In the genomic region with DNA sequence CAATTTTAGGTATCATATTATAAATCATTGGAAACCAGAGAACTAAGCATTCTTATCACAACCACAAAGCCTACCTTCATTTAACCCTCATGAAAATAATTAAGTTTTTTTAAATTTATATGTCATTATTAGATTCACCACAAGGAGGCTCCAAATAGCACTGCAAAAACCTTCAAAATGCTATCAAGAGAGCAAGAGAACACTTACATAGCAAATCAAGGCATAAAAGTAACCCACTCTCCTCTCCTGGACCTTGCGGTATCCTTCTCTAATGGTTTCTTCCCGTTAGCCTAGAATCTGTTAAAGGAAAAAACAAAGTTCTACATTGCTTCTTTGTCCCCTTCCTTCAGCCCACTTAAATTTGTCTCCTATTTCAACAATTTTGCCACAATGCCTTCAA, we compare ENCODE assay signal across 9 mouse cellular contexts. TPM values are rescaled to one million over a fixed set of nuclear protein-coding genes. Genes with fewer than 3 reads are reported as not detected.
DNase-seq lines count a peak whose midpoint lies in the region.
"Had no signal": no experiment of that assay in that cellular context is flagged by ENCODE, and none has a peak within 500 bp of the region (broad histone marks: within the 10 kb centered on the region; RNA-seq: fewer than 3 reads in every experiment).

No protein-coding gene starts in this region.

- DNase-seq in heart, adult 8-10 months (ENCODE audit: low spot score): peak; percentile 44
- no peak for DNase-seq in heart, postnatal 25 days (ENCODE audit: low spot score)
- peak; percentile 20 for DNase-seq in thymus, postnatal 0 days (ENCODE audit: low spot score)
- DNase-seq in thymus, postnatal 36 days: no peak
- peak; percentile 31 for DNase-seq in forelimb bud, embryonic 11.5 days (ENCODE audit: low read depth, low spot score)
- DNase-seq in urinary bladder, postnatal 14 days (ENCODE audit: low spot score): no peak
- DNase-seq in left cerebral cortex, postnatal 25 days (ENCODE audit: low spot score in 2 of 2): no peak
- no peak for DNase-seq in kidney, adult 18-20 months
- DNase-seq: cerebellum, postnatal 36 days had no signal

- intact Hi-C loops in heart, postnatal 25 days (cut with DNase I): loop anchor here (5.0 to 10.0 kb wide), 3 partner anchors 39 to 282 kb away; partner anchors contain the start of genes Glud1 and Shld2
- intact Hi-C loops in left cerebral cortex, postnatal 25 days (cut with DNase I): loop anchor here (1.0 to 5.0 kb wide), 3 partner anchors 39 to 299 kb away; partner anchors contain the start of genes Glud1 and Shld2

RNA-seq across cellular contexts. Expression of gene Shld2, which starts 37.0 kb away (rescaled TPM):
- total RNA-seq in heart, adult 8-10 months (2022): 1 to 10 TPM; 6.3 to 8.8 (median 7.6) TPM
- 1 to 10 TPM; 8.3 to 8.4 TPM for total RNA-seq in heart, postnatal 25 days (2021)
- polyA plus RNA-seq in thymus, postnatal 0 days (2015; fragmentation: Nextera tagmentation; extraction: Ambion mirVana): 16.5 and 22.6 TPM in 2 replicates
- 10 to 100 TPM; 11.9 to 12.5 TPM for total RNA-seq in left cerebral cortex, postnatal 25 days (2021)

RNA-seq across cellular contexts. Expression of gene Glud1, which starts 37.2 kb away (rescaled TPM):
- total RNA-seq in heart, adult 8-10 months (2022): 100 to 1,000 TPM; 137 to 163 (median 150) TPM
- total RNA-seq in heart, postnatal 25 days (2021): 100 to 1,000 TPM; 126 to 142 TPM
- polyA plus RNA-seq in thymus, postnatal 0 days (2015; fragmentation: Nextera tagmentation; extraction: Ambion mirVana): 56.6 and 65.6 TPM in 2 replicates
- 100 to 1,000 TPM; 267 to 275 TPM for total RNA-seq in left cerebral cortex, postnatal 25 days (2021)

RNA-seq across cellular contexts. Expression of gene Syt15, which starts 53.9 kb away (rescaled TPM):
- under 1 TPM; 0.47 to 0.66 (median 0.53) TPM for total RNA-seq in heart, adult 8-10 months (2022)
- total RNA-seq in heart, postnatal 25 days (2021): under 1 TPM; 0.70 to 0.75 TPM
- 0.22 and 0.38 TPM in 2 replicates for polyA plus RNA-seq in thymus, postnatal 0 days (2015; fragmentation: Nextera tagmentation; extraction: Ambion mirVana)
- under 1 TPM; 0.71 to 0.96 TPM for total RNA-seq in left cerebral cortex, postnatal 25 days (2021)

Comparison
In these comparisons a context has a peak if more than half of its experiments do, and no peak if none do; other contexts are left out.
1. DNase-seq: peak in heart, adult 8-10 months (single experiment), thymus, postnatal 0 days (single experiment) and forelimb bud, embryonic 11.5 days (single experiment); none in heart, postnatal 25 days (single experiment), thymus, postnatal 36 days (0 of 2), urinary bladder, postnatal 14 days (single experiment), left cerebral cortex, postnatal 25 days (0 of 2) and kidney, adult 18-20 months (single experiment).